Mouse (Mus musculus): ENCODE measurements around the gene Anxa3.

GRCm38 (mm10) chr5:96859938-96860337 lies 66.8 kb downstream of the Anxa3 start:
- TF ChIP-seq POLR2A (IDR thresholded peaks at IDR 0.05; ENCODE audit: low read depth, low read length) = no peak
- TF ChIP-seq CTCF (IDR thresholded peaks at IDR 0.05; ENCODE audit: borderline replicate concordance, insufficient read depth, low read length) = no peak
